Mouse (Mus musculus) kidney, postnatal 0 days (tissue): ENCODE results near the gene Cwc25. TPM values are rescaled to one million over a fixed set of nuclear protein-coding genes. Genes with fewer than 3 reads are reported as not detected.

Experiments
- ATAC-seq: fragments of 200-750 bp; cut with Nextera tagmentation; replicated peaks from 2 replicates; pipeline ENCODE4 v1.8.0; 2017; ENCODE audit warnings: low read depth, moderate number of reproducible peaks, moderate TSS enrichment, moderate library complexity; ENCODE audit not compliant: low FRiP score
- DNase-seq: peaks from one replicate; pipeline ENCODE4 v3.0.0-alpha.2; 2016; ENCODE audit warnings: low spot score
- H3K27ac ChIP-seq: fragments of 300-500 bp; sonication (generic); 2 replicates; pipeline ENCODE4 v1.5.1; 2014; ENCODE audit warnings: mild to moderate bottlenecking
- H3K27me3 ChIP-seq: fragments of 300-500 bp; sonication (generic); 2 replicates; pipeline ENCODE4 v1.6.1; 2014; ENCODE audit warnings: low read length, mixed read lengths; ENCODE audit not compliant: insufficient read depth
- H3K36me3 ChIP-seq: fragments of 300-500 bp; sonication (generic); 2 replicates; pipeline ENCODE4 v1.6.1; 2014; ENCODE audit warnings: low read length, mixed read lengths; ENCODE audit not compliant: insufficient read depth
- H3K4me1 ChIP-seq: fragments of 300-500 bp; sonication (generic); replicated peaks from 2 replicates; pipeline ENCODE4 v1.6.1; 2014; ENCODE audit warnings: antibody characterized with exemption, low read length, mixed read lengths; ENCODE audit not compliant: insufficient read depth
- H3K4me2 ChIP-seq: fragments of 300-500 bp; sonication (generic); 2 replicates; pipeline ENCODE4 v1.6.1; 2014; ENCODE audit warnings: mild to moderate bottlenecking, low read length, moderate library complexity, mixed read lengths
- H3K4me3 ChIP-seq: fragments of 300-500 bp; sonication (generic); replicated peaks from 2 replicates; pipeline ENCODE4 v1.5.1; 2014; ENCODE audit warnings: low read depth, low read length
- H3K9ac ChIP-seq: fragments of 300-500 bp; sonication (generic); 2 replicates; pipeline ENCODE4 v1.6.1; 2014; ENCODE audit warnings: low read depth, low read length
- H3K9me3 ChIP-seq: fragments of 300-500 bp; sonication (generic); replicated peaks from 2 replicates; pipeline ENCODE4 v1.6.1; 2016; ENCODE audit warnings: low read length, inconsistent platforms, mixed read lengths
- CTCF ChIP-seq: IDR thresholded peaks from 2 replicates; pipeline ENCODE4 v1.5.1; 2016; ENCODE audit warnings: antibody characterized with exemption, low read depth, mild to moderate bottlenecking, moderate library complexity
- WGBS: fragments of 180-500 bp; shearing (Covaris S2); extraction: QIAGEN DNeasy Blood & Tissue Kit; methylation state at CpG from one replicate; pipeline ENCODE4 v1.1.7; 2014; 5-methylcytosine and 5-hydroxymethylcytosine counted together
- polyA plus RNA-seq: library from polyadenylated mRNA; unstranded; fragments of >200 nt; fragmentation: Nextera tagmentation; extraction: Ambion mirVana; gene quantifications from 2 replicates; pipeline ENCODE4 v1.2.1, GENCODE M21; 2015

Gene Cwc25
- polyA plus RNA-seq, 1 experiment from 2014 or later: 13.9 TPM

DNA sequence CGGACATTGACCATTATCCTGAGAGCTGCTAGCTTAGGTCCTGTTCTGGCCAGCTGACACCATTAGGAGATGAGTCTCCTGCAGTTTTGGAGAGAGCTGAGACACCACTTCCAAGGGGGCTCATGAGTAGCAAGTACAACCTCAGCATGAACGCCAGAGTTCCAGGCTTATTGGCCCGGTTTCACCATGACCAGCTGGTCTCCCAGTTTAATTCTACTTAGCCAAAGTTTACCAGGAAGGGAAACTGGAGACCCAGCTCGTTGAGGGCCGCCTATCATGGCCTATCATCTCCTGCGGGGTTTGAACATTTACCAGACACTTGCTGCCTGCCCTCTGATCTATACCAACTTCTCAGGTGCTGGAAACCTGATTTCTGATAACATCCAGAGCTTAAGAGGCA is 41.3 kb upstream of the Cwc25 start:
- 36% methylated on average over 6 of the region's 6 CpGs for WGBS
- H3K27ac ChIP-seq: peak overlapping the region; percentile 77
- ATAC-seq (no peak), DNase-seq (no peak)
- H3K4me3 ChIP-seq: no peak overlapping the region
- H3K9ac ChIP-seq: no peak overlapping the region
- TF ChIP-seq CTCF: no peak
- H3K27me3 ChIP-seq: no peaks in the 10 kb centered on the region
- 0 out of 2 replicates have a peak overlapping the region, but pooled peaks have one; percentile 19 for H3K4me2 ChIP-seq
- H3K4me1 ChIP-seq: peaks cover 81% of the 10 kb centered on the region
- peaks cover 11% of the 10 kb centered on the region; the same call in 1 of the 2 replicates for H3K36me3 ChIP-seq
- no peaks in the 10 kb centered on the region for H3K9me3 ChIP-seq

DNA sequence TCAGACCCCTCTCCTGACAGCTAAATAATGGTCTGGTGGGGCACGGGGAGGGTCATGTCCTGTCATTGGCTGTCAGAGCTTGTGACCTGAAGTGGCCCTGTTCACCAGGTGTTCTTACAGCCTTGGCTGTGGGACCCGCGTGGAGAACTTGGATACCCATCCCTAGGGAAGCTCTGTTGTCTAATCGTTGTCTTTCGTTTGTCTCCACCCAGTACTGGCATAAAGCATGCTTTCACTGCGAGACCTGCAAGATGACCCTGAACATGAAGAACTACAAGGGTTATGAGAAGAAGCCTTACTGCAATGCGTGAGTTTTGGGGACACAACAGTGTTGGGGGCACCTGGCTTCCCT is 40.2 kb upstream of the Cwc25 start:
- Histone ChIP-seq H3K4me2 (peak overlapping the region; percentile 48; the same call in 1 of the 2 replicates), H3K4me3 (no peak overlapping the region), H3K36me3 (peaks cover 11% of the 10 kb centered on the region; the same call in 1 of the 2 replicates), H3K27me3 (no peaks in the 10 kb centered on the region), H3K27ac (peak overlapping the region; percentile 79), H3K9ac (no peak overlapping the region), H3K4me1 (peaks cover 80% of the 10 kb centered on the region), H3K9me3 (no peaks in the 10 kb centered on the region)
- DNase-seq: no peak
- ATAC-seq: no peak
- 59% methylated on average over 7 of the region's 7 CpGs for WGBS
- TF ChIP-seq CTCF: no peak

DNA sequence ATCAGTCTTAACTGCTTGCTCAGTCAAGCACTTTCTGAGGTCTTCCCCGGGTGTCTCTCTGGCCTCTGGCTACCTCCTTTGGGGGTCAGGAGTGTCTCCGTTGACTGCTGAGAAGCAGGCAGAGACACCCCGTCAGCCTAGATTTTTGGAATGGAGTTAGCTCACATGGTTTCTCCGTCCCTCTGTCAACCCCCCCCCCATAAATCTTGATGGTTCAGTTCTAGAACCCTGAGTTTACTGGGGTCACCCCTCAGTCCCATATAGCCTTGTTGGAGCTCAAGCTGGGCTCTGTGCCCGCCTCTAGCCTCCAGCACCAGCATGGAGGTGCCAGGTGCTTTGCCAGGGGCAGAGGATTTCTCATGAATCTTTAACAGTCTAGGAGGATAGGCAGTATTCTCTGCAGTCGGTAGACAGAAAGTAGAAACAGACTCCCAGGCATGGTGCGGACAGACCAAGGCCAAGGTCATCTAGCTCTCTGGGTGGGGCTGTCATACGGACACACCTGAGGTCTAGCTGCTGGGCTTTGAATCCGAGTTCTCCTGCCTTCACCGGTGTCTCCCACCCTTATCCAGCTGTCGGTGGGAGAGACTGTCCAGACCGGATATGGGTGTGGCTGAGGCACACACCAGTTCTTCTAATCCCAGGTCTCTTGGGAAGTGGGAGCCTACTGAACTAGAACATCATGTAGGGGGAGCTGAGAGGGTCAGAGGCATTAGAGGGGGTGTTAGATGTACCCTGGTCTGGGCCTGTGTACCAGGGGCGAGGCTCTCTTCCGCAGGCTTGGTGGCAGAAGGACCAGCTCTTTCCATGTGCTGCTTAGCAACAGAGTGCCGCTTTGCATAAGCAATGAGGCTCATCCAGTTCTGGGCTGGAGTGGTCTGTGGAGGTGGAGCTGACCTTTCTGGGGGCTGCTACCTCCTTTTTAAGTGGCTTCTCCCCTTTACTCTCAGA is 39.6 kb upstream of the Cwc25 start:
- H3K9ac ChIP-seq: peak overlapping the region; percentile 6; the same call in 1 of the 2 replicates
- H3K36me3 ChIP-seq: peaks cover 11% of the 10 kb centered on the region; the same call in 1 of the 2 replicates
- H3K4me3 ChIP-seq: no peak overlapping the region
- H3K27me3 ChIP-seq: no peaks in the 10 kb centered on the region
- 17% methylated on average over 15 of the region's 15 CpGs for WGBS
- ATAC-seq (peak; percentile 14; the same call in 1 of the 2 replicates), DNase-seq (no peak)
- H3K4me1 ChIP-seq: peaks cover 80% of the 10 kb centered on the region
- H3K9me3 ChIP-seq: no peaks in the 10 kb centered on the region
- TF ChIP-seq CTCF: no peak
- H3K27ac ChIP-seq: peak overlapping the region; percentile 79
- peak overlapping the region; percentile 48 for H3K4me2 ChIP-seq

DNA sequence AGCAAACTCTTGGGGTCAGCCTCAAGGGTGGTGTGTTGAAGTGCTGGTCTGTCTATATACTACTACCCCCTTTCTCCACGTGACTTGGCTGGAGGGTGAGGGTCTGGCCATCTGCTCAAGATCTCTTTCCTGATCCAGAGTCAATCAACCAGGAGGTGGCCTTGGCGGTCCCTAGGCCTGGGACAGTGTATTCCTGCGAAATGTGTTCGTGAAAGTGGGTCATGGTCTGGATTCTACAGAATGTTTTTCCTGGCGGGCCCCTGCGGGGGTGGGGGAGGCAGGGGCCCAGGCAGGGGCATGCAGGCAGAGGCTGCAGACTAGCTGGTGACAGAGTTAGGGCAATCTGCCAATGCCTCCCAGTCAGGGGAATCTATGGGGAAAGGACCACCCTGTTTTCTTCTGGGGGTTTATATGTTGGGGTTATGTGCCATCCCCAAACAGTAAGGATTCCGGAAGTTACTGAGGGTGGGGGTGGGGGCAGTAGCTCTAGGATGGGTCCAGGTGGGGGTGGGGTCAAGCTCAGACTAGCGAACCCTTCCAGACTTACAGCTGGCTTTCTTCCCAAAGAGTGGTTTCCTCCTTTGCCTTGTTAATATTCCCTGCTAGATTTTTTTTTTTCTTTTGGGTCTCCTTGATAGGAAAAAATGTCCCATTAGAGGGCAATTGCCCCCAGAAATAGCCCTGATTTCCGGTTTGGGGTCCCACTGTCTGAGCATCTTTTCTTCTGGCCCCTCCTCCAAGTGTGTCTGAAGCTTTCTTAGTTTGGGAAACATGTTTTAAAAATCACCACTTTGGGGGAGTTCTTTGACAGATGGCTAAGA is 38.7 kb upstream of the Cwc25 start:
- ATAC-seq (no peak), DNase-seq (no peak)
- peak overlapping the region; percentile 79 for H3K27ac ChIP-seq
- 0 out of 2 replicates have a peak, but pooled peaks cover 11% of the 10 kb centered on the region for H3K36me3 ChIP-seq
- no peak overlapping the region for H3K4me3 ChIP-seq
- no peaks in the 10 kb centered on the region for H3K9me3 ChIP-seq
- TF ChIP-seq CTCF: no peak
- peaks cover 72% of the 10 kb centered on the region for H3K4me1 ChIP-seq
- peak overlapping the region; percentile 48 for H3K4me2 ChIP-seq
- WGBS: 6% methylated on average over 9 of the region's 9 CpGs
- H3K9ac ChIP-seq: peak overlapping the region; percentile 6; the same call in 1 of the 2 replicates
- no peaks in the 10 kb centered on the region for H3K27me3 ChIP-seq

DNA sequence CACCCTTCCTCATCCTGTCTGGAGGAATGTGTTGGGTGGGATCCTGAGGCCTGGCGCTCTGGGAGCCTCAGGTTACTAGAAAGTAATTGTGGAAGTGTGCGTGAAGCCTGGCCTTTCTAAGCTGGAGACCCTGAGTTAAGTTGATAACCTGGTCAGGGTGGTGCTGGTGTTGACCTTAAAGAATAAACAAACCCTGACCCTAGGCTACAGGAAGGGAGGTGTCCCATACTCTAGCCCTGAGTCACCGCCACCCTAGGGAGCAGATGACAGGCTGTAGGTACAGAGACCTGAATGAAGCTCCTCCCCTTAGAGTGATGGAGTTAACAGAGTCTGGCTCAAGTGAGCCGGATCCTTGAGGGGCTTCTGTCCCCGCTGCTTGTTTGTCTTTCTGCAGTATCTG is 37.5 kb upstream of the Cwc25 start:
- Histone ChIP-seq H3K4me1 (peaks cover 60% of the 10 kb centered on the region), H3K36me3 (0 out of 2 replicates have a peak, but pooled peaks cover 5% of the 10 kb centered on the region), H3K27ac (peak overlapping the region; percentile 79), H3K9ac (no peak overlapping the region), H3K4me2 (no peak overlapping the region), H3K27me3 (no peaks in the 10 kb centered on the region), H3K9me3 (no peaks in the 10 kb centered on the region), H3K4me3 (no peak overlapping the region)
- DNase-seq (no peak), ATAC-seq (no peak)
- TF ChIP-seq CTCF: no peak
- 55% methylated on average over 5 of the region's 5 CpGs for WGBS

DNA sequence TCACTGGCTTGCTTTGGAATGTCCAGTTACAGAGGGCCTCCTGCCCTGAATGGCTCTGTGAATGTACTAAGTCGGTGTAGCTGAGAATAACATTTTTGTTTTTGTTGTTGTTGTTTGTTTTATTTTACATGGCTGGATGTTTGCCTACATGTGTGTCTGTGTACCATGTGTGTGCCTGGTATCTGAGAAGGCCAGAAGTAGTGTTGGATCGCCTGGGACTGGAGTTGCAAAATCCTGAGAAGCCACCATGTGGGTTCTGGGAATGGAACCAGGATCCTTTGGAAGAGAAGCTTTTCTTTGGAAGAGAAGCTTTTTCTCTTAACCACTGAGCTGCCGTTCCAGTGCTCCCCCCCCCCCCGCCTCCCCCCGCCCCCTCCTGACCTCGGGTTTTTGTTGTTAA is 36.1 kb upstream of the Cwc25 start:
- no peak for ATAC-seq
- H3K4me3 ChIP-seq: no peak overlapping the region
- 0 out of 2 replicates have a peak overlapping the region, but pooled peaks have one; percentile 93 for H3K27ac ChIP-seq
- no peaks in the 10 kb centered on the region for H3K27me3 ChIP-seq
- DNase-seq: no peak
- H3K4me1 ChIP-seq: peaks cover 47% of the 10 kb centered on the region
- no peak overlapping the region for H3K9ac ChIP-seq
- H3K9me3 ChIP-seq: no peaks in the 10 kb centered on the region
- WGBS: 42% methylated on average over 4 of the region's 6 CpGs
- peak overlapping the region; percentile 81; the same call in 1 of the 2 replicates for H3K4me2 ChIP-seq
- TF ChIP-seq CTCF: no peak
- no peaks in the 10 kb centered on the region for H3K36me3 ChIP-seq
